Mouse (Mus musculus): ENCODE data around the gene Snap23.

GRCm38 (mm10) chr2:120518547-120519210 lies 48.8 kb upstream of the Snap23 start:
- no peak for TF ChIP-seq CTCF (IDR thresholded peaks at IDR 0.05; ENCODE audit: low read depth)
- no peak for TF ChIP-seq EP300 (IDR thresholded peaks at IDR 0.05; ENCODE audit: low read depth)

Measured in liver, embryonic 14.5 days (tissue).